Mouse (Mus musculus): Measurements from ENCODE around the gene Stpg1. TPM values are rescaled to one million over a fixed set of nuclear protein-coding genes. Genes with fewer than 3 reads are reported as not detected.
A peak's percentile ranks its signal among the peaks of the same experiment; 100 is the strongest.

The Stpg1 gene
- polyA plus RNA-seq, 1 experiment from 2014 or later: not detected

DNA sequence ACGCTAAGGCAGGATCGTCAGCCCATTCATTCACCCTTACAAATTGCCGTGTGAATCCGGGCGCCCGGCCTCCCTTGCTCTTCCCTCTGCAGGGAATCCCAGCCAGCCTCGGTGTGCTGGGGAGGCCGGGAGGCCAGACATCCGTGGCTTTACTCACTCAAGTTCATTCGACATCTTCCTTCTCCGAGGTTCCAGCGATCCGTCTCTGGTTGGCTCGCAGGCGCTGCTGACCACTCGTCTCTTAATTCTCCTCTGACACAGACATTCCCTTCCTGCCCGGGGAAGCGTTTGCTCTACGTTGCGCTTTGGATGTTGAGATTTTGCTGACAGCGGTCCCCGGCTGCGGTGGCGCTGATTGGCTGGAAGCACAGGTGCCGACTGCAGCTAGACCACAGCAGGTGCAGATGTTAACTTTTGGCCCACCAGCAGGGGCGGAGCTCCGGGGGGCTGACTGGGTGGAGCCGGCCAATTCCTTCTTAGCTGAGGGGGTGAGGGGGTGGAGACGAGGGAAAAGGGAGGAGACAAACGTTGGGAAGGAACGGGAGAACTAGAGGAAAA lies 78.7 kb downstream of the Stpg1 start, which contains the start of gene Grhl3:
TSS of gene Grhl3 (minus strand) at position 380 of the 558 bp plus-strand sequence.
- ATAC-seq: no peak
- POLR2A ChIA-PET: interaction anchor here (0.9 kb wide), 1 partner anchor 87 kb away, joined by 3 read pairs; no protein-coding TSS in a partner anchor
- DNase-seq (ENCODE audit: low read depth, low spot score): no peak
- in situ Hi-C loops (cut with MboI; ENCODE audit: low pct_unique_long_range_greater_than_20kb): no loop called here
- TF ChIP-seq CTCF (IDR thresholded peaks at IDR 0.05): no peak
- CTCF ChIA-PET: interaction anchor here (1.3 to 1.7 kb wide), 2 partner anchors 56 to 59 kb away, joined by 3 to 4 read pairs; no protein-coding TSS in a partner anchor
- no peaks in the 10 kb centered on the region for H3K27me3 ChIP-seq

DNA sequence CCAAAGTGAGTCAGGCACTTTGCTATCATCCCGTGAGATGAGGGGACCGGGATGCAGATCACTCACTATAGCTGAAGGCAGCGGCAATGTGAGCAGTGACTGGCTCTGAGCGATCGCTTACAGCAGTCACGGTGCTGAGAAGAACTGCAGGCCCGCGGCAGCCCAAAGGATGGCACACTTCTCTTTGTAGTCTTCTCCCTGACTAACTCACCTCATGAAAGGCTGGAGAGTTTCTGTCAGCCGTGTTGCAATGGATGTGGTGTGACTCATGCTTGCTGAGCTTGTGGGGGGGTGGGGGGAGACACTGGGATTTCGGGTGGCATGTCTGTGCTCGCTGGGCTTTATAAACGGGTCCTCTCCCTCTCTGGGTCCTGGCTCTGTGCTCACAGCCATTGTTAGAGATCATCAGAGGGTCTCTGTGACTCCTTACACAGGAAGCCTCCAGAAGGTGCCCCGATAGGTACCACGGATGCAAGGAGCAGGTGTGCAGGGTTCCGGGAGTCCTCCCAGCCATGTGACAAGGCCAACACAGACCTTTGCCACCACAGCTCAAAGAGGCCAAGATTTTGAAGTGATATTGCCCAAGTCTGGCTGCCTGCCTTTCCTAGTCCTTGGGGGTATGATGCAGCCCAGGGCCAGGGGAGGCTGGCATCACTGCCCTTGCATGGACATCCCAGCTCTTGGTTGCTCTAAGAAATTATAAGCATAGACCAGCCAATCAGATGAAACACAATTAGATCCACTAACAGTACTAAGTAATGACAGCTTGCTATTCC lies 81.0 kb downstream of the Stpg1 start:
- in situ Hi-C loops (cut with MboI; ENCODE audit: low pct_unique_long_range_greater_than_20kb): loop anchor here (5.0 kb wide), 1 partner anchor 92 kb away; no protein-coding TSS in a partner anchor
- ATAC-seq: no peak
- TF ChIP-seq CTCF (IDR thresholded peaks at IDR 0.05): no peak
- H3K27me3 ChIP-seq: no peaks in the 10 kb centered on the region
- CTCF ChIA-PET: interaction anchor here (0.8 to 1.2 kb wide), 2 partner anchors 59 to 83 kb away, joined by 3 to 6 read pairs; no protein-coding TSS in a partner anchor
- POLR2A ChIA-PET: no interaction called here
- peak; percentile 39 for DNase-seq (ENCODE audit: low read depth, low spot score)

DNA sequence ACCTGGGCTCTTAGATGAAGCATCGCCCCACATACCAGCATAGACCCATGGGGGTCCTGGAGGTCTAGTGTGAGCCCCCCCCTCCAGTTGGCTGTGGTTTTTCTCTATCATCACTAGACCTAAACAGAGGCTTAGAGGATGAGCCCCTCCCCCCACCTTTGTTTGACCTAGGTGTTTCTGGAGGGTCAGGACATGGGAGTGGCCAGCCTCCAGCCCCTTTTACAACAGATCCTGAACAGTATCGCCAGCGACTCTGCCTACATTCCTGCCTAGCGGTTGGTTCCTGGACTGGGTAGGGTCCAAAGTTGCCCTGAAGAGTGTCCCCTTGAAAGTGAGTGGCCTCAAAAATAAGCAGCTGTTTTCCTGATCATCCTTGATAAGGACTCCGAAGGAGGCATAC lies 83.9 kb downstream of the Stpg1 start:
- no peak for DNase-seq (ENCODE audit: low read depth, low spot score)
- TF ChIP-seq CTCF (IDR thresholded peaks at IDR 0.05): no peak
- POLR2A ChIA-PET: no interaction called here
- H3K27me3 ChIP-seq: no peaks in the 10 kb centered on the region
- ATAC-seq: no peak
- CTCF ChIA-PET: no interaction called here
- in situ Hi-C loops (cut with MboI; ENCODE audit: low pct_unique_long_range_greater_than_20kb): loop anchor here (5.0 kb wide), 1 partner anchor 89 kb away; no protein-coding TSS in a partner anchor

DNA sequence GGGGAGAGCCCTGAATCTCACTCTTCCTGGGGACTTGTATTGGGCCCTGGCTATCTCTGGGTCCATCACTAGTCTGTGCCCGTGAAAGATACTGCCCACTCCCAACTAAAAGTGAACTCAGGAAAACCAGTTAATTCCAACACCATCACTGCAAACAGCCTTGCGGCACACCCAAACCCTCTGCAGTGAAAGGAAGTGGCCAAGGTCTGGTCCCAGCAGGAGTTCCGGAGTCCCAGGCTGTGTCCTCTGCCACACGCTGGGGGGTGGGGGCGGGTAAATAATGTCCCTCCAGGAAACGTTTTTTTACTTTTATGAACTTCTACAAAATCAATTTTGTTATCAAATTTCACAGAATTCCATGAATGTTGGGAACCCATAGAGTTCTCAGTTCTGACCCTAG lies 85.1 kb downstream of the Stpg1 start:
- H3K27me3 ChIP-seq: no peaks in the 10 kb centered on the region
- ChIA-PET CTCF (no interaction called here), POLR2A (no interaction called here)
- no peak for TF ChIP-seq CTCF (IDR thresholded peaks at IDR 0.05)
- DNase-seq (ENCODE audit: low read depth, low spot score) (no peak), ATAC-seq (no peak)
- in situ Hi-C loops (cut with MboI; ENCODE audit: low pct_unique_long_range_greater_than_20kb): loop anchor here (5.0 kb wide), 1 partner anchor 88 kb away; no protein-coding TSS in a partner anchor

DNA sequence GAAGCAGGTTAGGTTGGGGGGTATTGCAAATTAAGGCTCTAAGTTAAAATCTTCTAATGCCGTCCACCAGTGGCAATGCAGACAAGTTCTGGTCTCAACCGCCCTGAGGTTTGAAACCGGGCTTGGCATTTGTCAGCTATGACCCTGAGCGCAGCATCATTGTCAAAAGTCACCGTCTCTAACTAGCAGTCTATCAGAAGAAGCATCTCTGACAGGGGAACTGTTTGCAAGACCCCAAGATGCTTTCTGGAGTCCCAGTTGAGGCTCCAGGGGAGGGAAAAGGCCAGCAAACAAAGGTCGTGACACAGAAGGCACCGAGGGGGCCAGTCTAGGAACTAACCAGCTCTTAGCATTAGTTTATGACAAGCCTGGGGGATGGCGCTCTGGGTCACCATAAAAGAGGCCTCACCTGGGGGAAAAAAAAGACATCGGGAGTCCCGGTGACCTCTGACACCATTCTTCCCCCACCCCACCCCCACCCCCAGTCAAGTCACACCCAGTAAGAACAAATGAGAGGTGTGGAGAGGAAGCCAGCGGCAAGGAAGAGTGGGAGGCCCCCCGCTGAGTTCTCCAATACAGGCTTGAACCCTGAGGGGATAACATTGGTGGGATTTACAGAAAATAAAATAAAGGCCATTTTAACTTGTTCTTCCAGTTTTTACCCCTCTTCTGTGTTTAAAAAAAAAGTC lies 86.8 kb downstream of the Stpg1 start:
- no peak for ATAC-seq
- ChIA-PET POLR2A (no interaction called here), CTCF (no interaction called here)
- DNase-seq (ENCODE audit: low read depth, low spot score): no peak
- in situ Hi-C loops (cut with MboI; ENCODE audit: low pct_unique_long_range_greater_than_20kb): no loop called here
- no peaks in the 10 kb centered on the region for H3K27me3 ChIP-seq
- TF ChIP-seq CTCF (IDR thresholded peaks at IDR 0.05): no peak

DNA sequence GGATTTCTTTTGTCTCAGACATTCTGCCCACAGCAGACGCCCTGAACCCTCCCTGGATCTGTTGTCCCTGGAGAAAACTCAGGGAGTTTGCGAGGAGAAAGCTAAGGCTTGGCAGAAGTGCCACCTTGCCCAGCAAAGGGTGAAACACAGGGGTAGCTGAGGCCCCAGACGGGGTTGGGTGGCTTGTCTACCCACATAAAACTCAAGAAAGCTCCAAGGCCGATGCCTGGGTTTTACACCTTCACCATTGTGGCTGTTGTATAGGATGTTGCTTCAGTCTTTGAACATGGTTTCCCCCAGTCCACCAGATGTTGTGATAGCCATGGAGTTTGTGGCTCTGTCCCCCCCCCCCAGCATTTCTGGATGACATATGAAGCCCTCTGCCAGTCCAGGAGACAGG lies 90.2 kb downstream of the Stpg1 start:
- no peaks in the 10 kb centered on the region for H3K27me3 ChIP-seq
- in situ Hi-C loops (cut with MboI; ENCODE audit: low pct_unique_long_range_greater_than_20kb): no loop called here
- POLR2A ChIA-PET: no interaction called here

More for the DNA sequence above, 90.2 kb downstream of the Stpg1 start:
- ATAC-seq (no peak), DNase-seq (ENCODE audit: low read depth, low spot score) (no peak)
- TF ChIP-seq CTCF (IDR thresholded peaks at IDR 0.05): no peak
- CTCF ChIA-PET: no interaction called here

Other genes with a start within 250 kb of the Stpg1 start
- 196 TPM for gene Clic4, start 222.0 kb upstream of the Stpg1 start, polyA plus RNA-seq (2021)
- gene Srrm1, start 141.5 kb upstream of the Stpg1 start, polyA plus RNA-seq (2021): 102 TPM
- not detected for gene Ncmap, start 96.6 kb upstream of the Stpg1 start, polyA plus RNA-seq (2021)
- 21.7 TPM for gene Rcan3, start 60.9 kb upstream of the Stpg1 start, polyA plus RNA-seq (2021)
- gene Nipal3, start 248 bp downstream of the Stpg1 start, polyA plus RNA-seq (2021): 11.0 TPM
- gene Grhl3, start 78.8 kb downstream of the Stpg1 start, polyA plus RNA-seq (2021): not detected
- 3.1 TPM for gene Ifnlr1, start 191.5 kb downstream of the Stpg1 start, polyA plus RNA-seq (2021)
- not detected for gene Il22ra1, start 233.4 kb downstream of the Stpg1 start, polyA plus RNA-seq (2021)

Data from Patski (cell line).